Mouse (Mus musculus): ENCODE results near the gene Chst11. TPM values are rescaled to one million over a fixed set of nuclear protein-coding genes. Genes with fewer than 3 reads are reported as not detected.

Chst11 gene
- total and polyA plus RNA-seq, 3 experiments, result 3.1 to 10.6 TPM; not detected in 1

DNA sequence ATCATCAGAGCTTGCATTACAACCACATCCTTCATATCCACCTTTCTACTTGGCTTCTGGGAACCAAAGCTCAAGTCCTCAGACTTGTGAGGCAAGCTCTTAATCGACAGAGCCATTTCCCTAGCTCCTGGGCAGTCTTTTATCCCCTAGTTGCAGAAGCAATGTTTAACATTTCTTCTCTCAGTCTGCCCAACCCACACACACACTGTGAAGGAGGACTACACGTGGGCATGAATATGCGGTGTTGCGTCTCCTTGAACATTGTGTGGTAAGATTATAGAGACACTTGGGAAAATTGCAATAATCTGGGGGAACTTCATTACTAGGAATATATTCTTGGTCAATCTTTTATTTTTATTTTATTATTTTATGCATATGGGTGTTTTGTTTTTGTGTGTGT lies 227.3 kb downstream of the Chst11 start:
- H3K27ac ChIP-seq (ENCODE audit: control insufficient read depth, low read depth, low read length), result no peak overlapping the region
- no peaks in the 10 kb centered on the region for H3K9me3 ChIP-seq (replicated peaks; ENCODE audit: insufficient read depth, low read length)
- DNase-seq (ENCODE audit: low read depth, low spot score), result no peak
- no peaks in the 10 kb centered on the region for H3K27me3 ChIP-seq (ENCODE audit: control insufficient read depth in 1 of 2, insufficient read depth in 2 of 2, low read length in 2 of 2)
- no peak overlapping the region for H3K4me3 ChIP-seq (ENCODE audit: control insufficient read depth in 1 of 2, insufficient read depth in 1 of 2, low read depth in 2 of 2, low read length in 2 of 2)
- H3K36me3 ChIP-seq (ENCODE audit: control insufficient read depth in 1 of 2, insufficient read depth in 2 of 2, low read length in 2 of 2), result peaks cover 0 to 12% of the 10 kb centered on the region in 2 experiments; a peak in 2 of 4 replicates
- H3K9ac ChIP-seq (ENCODE audit: control insufficient read depth, low read depth, low read length, poor library complexity, severe bottlenecking), result no peak overlapping the region
- peaks cover 12 to 14% of the 10 kb centered on the region in 2 experiments for H3K4me1 ChIP-seq (ENCODE audit: control insufficient read depth in 1 of 2, insufficient read depth in 2 of 2, low read length in 2 of 2)
- no peaks in the 10 kb centered on the region for H3K79me2 ChIP-seq (ENCODE audit: control insufficient read depth, insufficient read depth, low read length, poor library complexity)
- TF ChIP-seq USF2 (IDR thresholded peaks at IDR 0.05; ENCODE audit: borderline replicate concordance in 1 of 2, insufficient read depth in 1 of 2, low read depth in 1 of 2, low read length in 2 of 2) (no peak), MAX (IDR thresholded peaks at IDR 0.05; ENCODE audit: low read length) (no peak), MAFK (IDR thresholded peaks at IDR 0.05; ENCODE audit: borderline replicate concordance, low read depth, low read length) (no peak), ZC3H11A (IDR thresholded peaks at IDR 0.05; ENCODE audit: low read depth, low read length) (no peak), UBTF (IDR thresholded peaks at IDR 0.05; ENCODE audit: borderline replicate concordance, insufficient read depth, low read depth, low read length) (no peak), CHD1 (IDR thresholded peaks at IDR 0.05; ENCODE audit: low read depth, low read length) (no peak), MYB (IDR thresholded peaks at IDR 0.05; ENCODE audit: low read depth, low read length) (no peak), KAT2A (conservative IDR thresholded peaks at IDR 0.05; ENCODE audit: low read depth, low read length) (no peak), GABPA (IDR thresholded peaks at IDR 0.05; ENCODE audit: low read depth, low read length) (no peak), MXI1 (IDR thresholded peaks at IDR 0.05; ENCODE audit: low read depth, low read length) (no peak), ELF1 (IDR thresholded peaks at IDR 0.05; ENCODE audit: low read depth, low read length) (no peak)

GRCm38 (mm10) chr10:83215559-83215958 lies 230.3 kb downstream of the Chst11 start:
- Histone ChIP-seq H3K27me3 (ENCODE audit: control insufficient read depth in 1 of 2, insufficient read depth in 2 of 2, low read length in 2 of 2) (no peaks in the 10 kb centered on the region), H3K36me3 (ENCODE audit: control insufficient read depth in 1 of 2, insufficient read depth in 2 of 2, low read length in 2 of 2) (peaks cover 0 to 12% of the 10 kb centered on the region in 2 experiments; a peak in 2 of 4 replicates), H3K9ac (ENCODE audit: control insufficient read depth, low read depth, low read length, poor library complexity, severe bottlenecking) (peak overlapping the region; percentile 16; the same call in 1 of the 2 replicates), H3K9me3 (replicated peaks; ENCODE audit: insufficient read depth, low read length) (no peaks in the 10 kb centered on the region), H3K27ac (ENCODE audit: control insufficient read depth, low read depth, low read length) (peak overlapping the region; percentile 64), H3K4me1 (ENCODE audit: control insufficient read depth in 1 of 2, insufficient read depth in 2 of 2, low read length in 2 of 2) (peaks cover 12 to 14% of the 10 kb centered on the region in 2 experiments), H3K79me2 (ENCODE audit: control insufficient read depth, insufficient read depth, low read length, poor library complexity) (no peaks in the 10 kb centered on the region), H3K4me3 (ENCODE audit: control insufficient read depth in 1 of 2, insufficient read depth in 1 of 2, low read depth in 2 of 2, low read length in 2 of 2) (peak overlapping the region; percentile 0 to 11; a peak in 1 of 4 replicates)
- DNase-seq (ENCODE audit: low read depth, low spot score), result peak; percentile 90
- TF ChIP-seq RCOR1 (IDR thresholded peaks at IDR 0.05; ENCODE audit: low read depth, low read length) (0 out of 2 replicates have a peak, but pooled peaks have one; percentile 8), MAZ (IDR thresholded peaks at IDR 0.05; ENCODE audit: low read depth, low read length) (peak; percentile 74), EP300 (IDR thresholded peaks at IDR 0.05; ENCODE audit: low read depth in 1 of 2, low read length in 2 of 2) (peak in 1 of 2 experiments; percentile 66; a peak in 2 of 4 replicates), ETS1 (IDR thresholded peaks at IDR 0.05; ENCODE audit: low read depth, low read length) (peak; percentile 81; the same call in 1 of the 2 replicates), UBTF (IDR thresholded peaks at IDR 0.05; ENCODE audit: borderline replicate concordance, insufficient read depth, low read depth, low read length) (no peak), TBP (IDR thresholded peaks at IDR 0.05; ENCODE audit: low read depth, low read length) (0 out of 2 replicates have a peak, but pooled peaks have one; percentile 14), SMC3 (IDR thresholded peaks at IDR 0.05; ENCODE audit: low read depth, low read length) (no peak), MYB (IDR thresholded peaks at IDR 0.05; ENCODE audit: low read depth, low read length) (peak; percentile 48), SIN3A (IDR thresholded peaks at IDR 0.05; ENCODE audit: low read length) (peak; percentile 52; the same call in 1 of the 2 replicates), MAX (IDR thresholded peaks at IDR 0.05; ENCODE audit: low read length) (peak; percentile 40; the same call in 1 of the 2 replicates), MXI1 (IDR thresholded peaks at IDR 0.05; ENCODE audit: low read depth, low read length) (peak; percentile 53; the same call in 1 of the 2 replicates), POLR2A (IDR thresholded peaks at IDR 0.05; ENCODE audit: control insufficient read depth in 1 of 2, insufficient read depth in 1 of 2, low read depth in 1 of 2, low read length in 2 of 2, poor library complexity in 1 of 2) (peak in 1 of 2 experiments; percentile 28; a peak in 1 of 4 replicates), USF1 (IDR thresholded peaks at IDR 0.05; ENCODE audit: low read depth, low read length) (no peak), TCF12 (IDR thresholded peaks at IDR 0.05; ENCODE audit: low read depth, low read length) (no peak), HCFC1 (IDR thresholded peaks at IDR 0.05; ENCODE audit: low read depth, low read length) (0 out of 2 replicates have a peak, but pooled peaks have one; percentile 16)
